10 mouse cellular contexts compared by ENCODE assay signal in the genomic region with DNA sequence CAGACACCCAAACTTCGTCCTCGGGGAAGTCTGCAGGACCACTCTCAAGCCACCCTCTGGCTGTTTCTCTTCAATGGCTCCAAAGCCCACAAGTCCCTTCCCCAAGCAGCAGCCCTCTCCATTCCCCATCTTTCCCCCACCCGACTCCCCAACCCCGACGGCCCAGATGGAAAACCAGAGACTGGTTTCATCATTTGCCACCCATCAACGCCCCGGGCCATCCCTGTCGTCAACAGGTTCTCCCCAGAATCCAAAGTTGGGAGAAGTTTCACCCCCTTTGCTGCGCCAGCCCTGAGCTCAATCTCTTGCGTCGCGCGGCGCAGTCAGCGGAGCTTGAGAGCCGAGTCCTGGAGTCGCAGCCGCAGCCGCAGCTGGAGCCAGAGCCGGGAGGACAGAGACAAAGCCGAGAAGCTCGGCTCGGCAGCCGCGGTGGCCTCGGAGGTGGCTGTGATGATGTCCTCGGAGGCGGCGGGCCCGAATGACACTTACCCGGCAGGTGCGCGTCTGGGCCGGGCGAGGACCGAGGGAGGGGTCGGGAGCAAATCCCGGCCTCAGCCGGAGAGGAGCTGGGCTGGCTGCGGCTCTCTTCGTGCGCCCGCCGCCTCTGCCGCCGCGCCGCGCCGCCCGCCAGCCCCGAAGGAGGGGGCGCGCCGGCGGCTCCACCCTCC. TPM values are rescaled to one million over a fixed set of nuclear protein-coding genes. Genes with fewer than 3 reads are reported as not detected.
DNase-seq lines count a peak whose midpoint lies in the region; ATAC-seq and TF ChIP-seq lines count a peak whose summit lies in the region.
"Had no signal": no experiment of that assay in that cellular context is flagged by ENCODE, and none has a peak within 500 bp of the region (broad histone marks: within the 10 kb centered on the region; RNA-seq: fewer than 3 reads in every experiment).

No protein-coding gene starts in this region.

- ATAC-seq in hindbrain, embryonic 15.5 days (ENCODE audit: low FRiP score, low read depth): no peak; the same call in 1 of the 2 replicates
- peak; percentile 38 for ATAC-seq in neural tube, embryonic 14.5 days (ENCODE audit: low read depth)
- no peak for ATAC-seq in erythroid progenitor cell, adult 5-6 weeks (replicated peaks; ENCODE audit: low FRiP score, poor library complexity, severe bottlenecking)

- DNase-seq in left cerebral cortex, adult 2 months (ENCODE audit: extremely low spot score in 1 of 2, low spot score in 2 of 2): peak in 1 of 2 experiments; percentile 39
- no peak for DNase-seq in left cerebral cortex, postnatal 4 days
- peak; percentile 71 for DNase-seq in embryonic facial prominence, embryonic 10.5 days (ENCODE audit: low spot score)
- DNase-seq in T-cell, adult 2 months (ENCODE audit: low spot score): no peak
- no peak for DNase-seq in cerebellum, adult 9-10 months

- no peaks in the 10 kb centered on the region for H3K9me3 ChIP-seq in embryonic facial prominence, embryonic 10.5 days
- H3K9me3 ChIP-seq in hindbrain, embryonic 15.5 days: no peaks in the 10 kb centered on the region
- H3K9me3 ChIP-seq in neural tube, embryonic 14.5 days (ENCODE audit: control insufficient read depth, low read length): no peaks in the 10 kb centered on the region

- under 1% methylated on average over 52 of the region's 56 CpGs for WGBS in embryonic facial prominence, embryonic 10.5 days
- WGBS in hindbrain, embryonic 15.5 days: under 1% methylated on average over 38 of the region's 56 CpGs
- under 1% methylated on average over 33 of the region's 56 CpGs for WGBS in neural tube, embryonic 14.5 days

- H3K4me1 ChIP-seq in embryonic facial prominence, embryonic 10.5 days: peaks cover 33% of the 10 kb centered on the region
- H3K4me1 ChIP-seq in hindbrain, embryonic 15.5 days (replicated peaks): peaks cover 34% of the 10 kb centered on the region
- H3K4me1 ChIP-seq in neural tube, embryonic 14.5 days (ENCODE audit: control insufficient read depth, insufficient read depth, low read length): 0 out of 2 replicates have a peak, but pooled peaks cover 6% of the 10 kb centered on the region

- H3K27me3 ChIP-seq in embryonic facial prominence, embryonic 10.5 days (replicated peaks; ENCODE audit: low read depth, poor library complexity, severe bottlenecking): peaks cover 99% of the 10 kb centered on the region
- H3K27me3 ChIP-seq in hindbrain, embryonic 15.5 days: peaks cover 57% of the 10 kb centered on the region
- H3K27me3 ChIP-seq in neural tube, embryonic 14.5 days (ENCODE audit: control insufficient read depth, insufficient read depth, low read length): peaks cover 62% of the 10 kb centered on the region

- peak overlapping the region; percentile 83 for H3K4me2 ChIP-seq in hindbrain, embryonic 15.5 days
- peak overlapping the region; percentile 66 for H3K4me2 ChIP-seq in neural tube, embryonic 14.5 days (ENCODE audit: low read depth, low read length)

- H3K4me3 ChIP-seq in left cerebral cortex, adult 2 months: peak overlapping the region; percentile 41
- H3K4me3 ChIP-seq in embryonic facial prominence, embryonic 10.5 days: peak overlapping the region; percentile 57
- peak overlapping the region; percentile 43 for H3K4me3 ChIP-seq in hindbrain, embryonic 15.5 days
- H3K4me3 ChIP-seq in neural tube, embryonic 14.5 days (ENCODE audit: low read depth, low read length): peak overlapping the region; percentile 45

- intact Hi-C loops in left cerebral cortex, adult 2 months (cut with DNase I): no loop called here
- intact Hi-C loops in left cerebral cortex, postnatal 4 days (cut with DNase I): no loop called here

- TF ChIP-seq CTCF in left cerebral cortex, adult 2 months (IDR thresholded peaks at IDR 0.05): no peak

- no peak overlapping the region for H3K27ac ChIP-seq in left cerebral cortex, adult 2 months
- H3K27ac ChIP-seq in embryonic facial prominence, embryonic 10.5 days (replicated peaks): no peak overlapping the region; the same call in 1 of the 2 replicates
- H3K27ac ChIP-seq in hindbrain, embryonic 15.5 days (replicated peaks): 0 out of 2 replicates have a peak overlapping the region, but pooled peaks have one; percentile 15
- peak overlapping the region; percentile 52; the same call in 1 of the 2 replicates for H3K27ac ChIP-seq in neural tube, embryonic 14.5 days (ENCODE audit: low read depth, low read length)

- H3K36me3 ChIP-seq in embryonic facial prominence, embryonic 10.5 days (replicated peaks): no peaks in the 10 kb centered on the region
- no peaks in the 10 kb centered on the region for H3K36me3 ChIP-seq in hindbrain, embryonic 15.5 days
- no peaks in the 10 kb centered on the region for H3K36me3 ChIP-seq in neural tube, embryonic 14.5 days (ENCODE audit: control insufficient read depth, insufficient read depth, low read length)

- H3K9ac ChIP-seq in hindbrain, embryonic 15.5 days: peak overlapping the region; percentile 37
- peak overlapping the region; percentile 62 for H3K9ac ChIP-seq in neural tube, embryonic 14.5 days (replicated peaks; ENCODE audit: low read depth, low read length)

RNA-seq across cellular contexts. Expression of a gene that starts 0.7 kb away (rescaled TPM):
- total RNA-seq in left cerebral cortex, adult 2 months (2021): 10 to 100 TPM in 1 of 2 experiments, 1 to 10 TPM in 1; 7.1 to 13.4 TPM
- 10 to 100 TPM in 1 of 2 experiments, 1 to 10 TPM in 1; 3.4 to 11.8 TPM for total RNA-seq in left cerebral cortex, postnatal 4 days (2021)
- polyA plus RNA-seq in embryonic facial prominence, embryonic 10.5 days (2016; fragmentation: Nextera tagmentation; extraction: Ambion mirVana): 1.2 and 3.1 TPM in 2 replicates
- 37.5 and 40.5 TPM in 2 replicates for polyA plus RNA-seq in hindbrain, embryonic 15.5 days (2015; fragmentation: Nextera tagmentation; extraction: Ambion mirVana)
- 60.2 and 64.9 TPM in 2 replicates for polyA plus RNA-seq in neural tube, embryonic 14.5 days (2014; fragmentation: Nextera tagmentation; extraction: Ambion mirVana)
- not detected in 2 replicates for total RNA-seq in erythroid progenitor cell, adult 5-6 weeks (2015; ENCODE audit: low replicate concordance)
- total RNA-seq in erythroid progenitor cell, adult 5-6 weeks (2017; ENCODE audit: low replicate concordance): not detected in 2 replicates

RNA-seq across cellular contexts. Expression of a gene that starts 27.4 kb away (rescaled TPM):
- under 1 TPM; 0.47 to 0.57 TPM for total RNA-seq in left cerebral cortex, adult 2 months (2021)
- under 1 TPM; 0.16 to 0.40 TPM for total RNA-seq in left cerebral cortex, postnatal 4 days (2021)
- 0.71 and 0.94 TPM in 2 replicates for polyA plus RNA-seq in embryonic facial prominence, embryonic 10.5 days (2016; fragmentation: Nextera tagmentation; extraction: Ambion mirVana)
- polyA plus RNA-seq in hindbrain, embryonic 15.5 days (2015; fragmentation: Nextera tagmentation; extraction: Ambion mirVana): 3.0 and 3.3 TPM in 2 replicates
- 0.46 and 6.1 TPM in 2 replicates for polyA plus RNA-seq in neural tube, embryonic 14.5 days (2014; fragmentation: Nextera tagmentation; extraction: Ambion mirVana)
- total RNA-seq in erythroid progenitor cell, adult 5-6 weeks (2015; ENCODE audit: low replicate concordance): not detected in 2 replicates
- total RNA-seq in erythroid progenitor cell, adult 5-6 weeks (2017; ENCODE audit: low replicate concordance): not detected in 2 replicates
- polyA plus RNA-seq: large intestine, adult 2 months; spleen, adult 2 months had no signal

RNA-seq across cellular contexts. Expression of a gene that starts 30.9 kb away (rescaled TPM):
- total RNA-seq in left cerebral cortex, adult 2 months (2021): not detected
- not detected for total RNA-seq in left cerebral cortex, postnatal 4 days (2021)
- not detected in 2 replicates for polyA plus RNA-seq in embryonic facial prominence, embryonic 10.5 days (2016; fragmentation: Nextera tagmentation; extraction: Ambion mirVana)
- not detected in 2 replicates for polyA plus RNA-seq in hindbrain, embryonic 15.5 days (2015; fragmentation: Nextera tagmentation; extraction: Ambion mirVana)
- polyA plus RNA-seq in neural tube, embryonic 14.5 days (2014; fragmentation: Nextera tagmentation; extraction: Ambion mirVana): not detected in 2 replicates
- total RNA-seq in erythroid progenitor cell, adult 5-6 weeks (2015; ENCODE audit: low replicate concordance): not detected in 2 replicates
- total RNA-seq in erythroid progenitor cell, adult 5-6 weeks (2017; ENCODE audit: low replicate concordance): not detected in 2 replicates
- polyA plus RNA-seq: spleen, adult 2 months had no signal

RNA-seq across cellular contexts. Expression of a gene that starts 34.7 kb away (rescaled TPM):
- total RNA-seq in left cerebral cortex, adult 2 months (2021): not detected
- total RNA-seq in left cerebral cortex, postnatal 4 days (2021): not detected
- polyA plus RNA-seq in embryonic facial prominence, embryonic 10.5 days (2016; fragmentation: Nextera tagmentation; extraction: Ambion mirVana): 0.13 and 0.17 TPM in 2 replicates
- not detected in 2 replicates for polyA plus RNA-seq in hindbrain, embryonic 15.5 days (2015; fragmentation: Nextera tagmentation; extraction: Ambion mirVana)
- not detected in 2 replicates for polyA plus RNA-seq in neural tube, embryonic 14.5 days (2014; fragmentation: Nextera tagmentation; extraction: Ambion mirVana)
- total RNA-seq in erythroid progenitor cell, adult 5-6 weeks (2015; ENCODE audit: low replicate concordance): not detected in 2 replicates
- not detected in 2 replicates for total RNA-seq in erythroid progenitor cell, adult 5-6 weeks (2017; ENCODE audit: low replicate concordance)
- polyA plus RNA-seq: large intestine, adult 2 months; spleen, adult 2 months had no signal

RNA-seq across cellular contexts. Expression of a gene that starts 48.8 kb away (rescaled TPM):
- not detected for total RNA-seq in left cerebral cortex, adult 2 months (2021)
- not detected for total RNA-seq in left cerebral cortex, postnatal 4 days (2021)
- polyA plus RNA-seq in embryonic facial prominence, embryonic 10.5 days (2016; fragmentation: Nextera tagmentation; extraction: Ambion mirVana): 0.35 and 0.39 TPM in 2 replicates
- polyA plus RNA-seq in hindbrain, embryonic 15.5 days (2015; fragmentation: Nextera tagmentation; extraction: Ambion mirVana): 0.06 TPM in 1 of 2 replicates, not detected in the other
- not detected in 2 replicates for polyA plus RNA-seq in neural tube, embryonic 14.5 days (2014; fragmentation: Nextera tagmentation; extraction: Ambion mirVana)
- total RNA-seq in erythroid progenitor cell, adult 5-6 weeks (2015; ENCODE audit: low replicate concordance): not detected in 2 replicates
- not detected in 2 replicates for total RNA-seq in erythroid progenitor cell, adult 5-6 weeks (2017; ENCODE audit: low replicate concordance)
- polyA plus RNA-seq: large intestine, adult 2 months; spleen, adult 2 months had no signal

Comparison
In these comparisons a context has a peak if more than half of its experiments do, and no peak if none do; other contexts are left out.
1. H3K27ac ChIP-seq: peak in hindbrain, embryonic 15.5 days (single experiment) and neural tube, embryonic 14.5 days (single experiment); none in left cerebral cortex, adult 2 months (single experiment) and embryonic facial prominence, embryonic 10.5 days (single experiment).
2. RNA of a gene that starts 0.7 kb away (total RNA-seq): 7.1 to 13.4 TPM in left cerebral cortex, adult 2 months and 3.4 to 11.8 TPM in left cerebral cortex, postnatal 4 days; not detected in erythroid progenitor cell, adult 5-6 weeks; every median in the first group is over 4 times any median in the second.
3. Peak in every context shown above with its lines, with median percentiles within 50 percentile points of each other: H3K4me3 ChIP-seq.